8 mouse cellular contexts compared by ENCODE assay signal in the genomic region with DNA sequence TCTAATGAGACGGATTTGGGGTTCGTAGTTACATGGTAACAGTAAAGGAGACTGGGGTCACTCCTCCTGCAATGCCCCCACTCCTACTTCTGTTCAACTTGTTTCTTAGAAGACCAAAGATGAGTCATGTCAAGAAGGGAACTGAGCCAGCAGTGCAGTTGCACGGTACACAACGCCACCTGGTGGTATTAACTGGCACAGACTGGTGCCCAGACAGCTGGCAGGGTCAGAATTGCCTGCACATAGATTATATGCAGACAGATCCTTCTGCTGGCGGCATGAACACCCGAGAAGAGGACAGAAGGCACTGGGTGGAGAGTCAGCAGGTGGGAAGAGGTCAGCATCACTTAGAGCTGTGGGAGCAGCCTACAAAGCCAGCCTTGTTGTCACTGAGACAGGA.
A peak's percentile ranks its signal among the peaks of the same experiment; 100 is the strongest.
DNase-seq lines count a peak whose midpoint lies in the region; ATAC-seq and TF ChIP-seq lines count a peak whose summit lies in the region.

No protein-coding gene starts in this region.

- ATAC-seq in hindbrain, postnatal 0 days = no peak
- ATAC-seq in limb, embryonic 12.5 days (ENCODE audit: insufficient number of reproducible peaks, insufficient read depth, low FRiP score, low TSS enrichment, low read depth) = no peak
- no peak for ATAC-seq in neural tube, embryonic 11.5 days (ENCODE audit: insufficient read depth, low FRiP score, low TSS enrichment)

- 4% methylated on average over 6 of the region's 6 CpGs for WGBS in cerebellum, adult 2 months
- WGBS in hindbrain, postnatal 0 days = 14% methylated on average over 6 of the region's 6 CpGs
- WGBS in limb, embryonic 12.5 days = 17% methylated on average over 6 of the region's 6 CpGs
- 13% methylated on average over 6 of the region's 6 CpGs for WGBS in neural tube, embryonic 11.5 days

- H3K27ac ChIP-seq in ES-Bruce4 (ENCODE audit: insufficient read depth, low read length) = no peak overlapping the region
- no peak overlapping the region for H3K27ac ChIP-seq in cerebellum, adult 2 months (ENCODE audit: insufficient read depth, low read length)
- H3K27ac ChIP-seq in hindbrain, postnatal 0 days = no peak overlapping the region
- H3K27ac ChIP-seq in limb, embryonic 12.5 days = no peak overlapping the region
- H3K27ac ChIP-seq in neural tube, embryonic 11.5 days (ENCODE audit: low read depth, low read length) = no peak overlapping the region

- no peaks in the 10 kb centered on the region for H3K27me3 ChIP-seq in ES-Bruce4 (ENCODE audit: control insufficient read depth, insufficient read depth, low read length, poor library complexity, severe bottlenecking)
- no peaks in the 10 kb centered on the region for H3K27me3 ChIP-seq in cerebellum, adult 2 months (ENCODE audit: control insufficient read depth, insufficient read depth, low read length)
- H3K27me3 ChIP-seq in hindbrain, postnatal 0 days (ENCODE audit: insufficient read depth, low read length) = no peaks in the 10 kb centered on the region
- H3K27me3 ChIP-seq in limb, embryonic 12.5 days = peaks cover 58% of the 10 kb centered on the region
- H3K27me3 ChIP-seq in neural tube, embryonic 11.5 days (ENCODE audit: control insufficient read depth, insufficient read depth, low read length) = no peaks in the 10 kb centered on the region

- no peaks in the 10 kb centered on the region for H3K9me3 ChIP-seq in ES-Bruce4 (replicated peaks; ENCODE audit: control insufficient read depth, insufficient read depth, low read length, poor library complexity, severe bottlenecking)
- no peaks in the 10 kb centered on the region for H3K9me3 ChIP-seq in hindbrain, postnatal 0 days (ENCODE audit: low read length)
- H3K9me3 ChIP-seq in limb, embryonic 12.5 days = no peaks in the 10 kb centered on the region
- no peaks in the 10 kb centered on the region for H3K9me3 ChIP-seq in neural tube, embryonic 11.5 days (ENCODE audit: control insufficient read depth, low read length)

- H3K4me2 ChIP-seq in hindbrain, postnatal 0 days (ENCODE audit: low read depth, low read length) = no peak overlapping the region
- peak overlapping the region; percentile 38; the same call in 1 of the 2 replicates for H3K4me2 ChIP-seq in limb, embryonic 12.5 days
- no peak overlapping the region for H3K4me2 ChIP-seq in neural tube, embryonic 11.5 days (ENCODE audit: low read depth)

- DNase-seq in 3134 (ENCODE audit: extremely low read depth, insufficient read length, low spot score) = peak; percentile 62
- DNase-seq in cerebellum, adult 2 months = peak; percentile 85 to 89
- peak; percentile 58 to 73 for DNase-seq in frontal cortex, postnatal 25 days (ENCODE audit: low spot score in 2 of 2)
- DNase-seq in hindbrain, postnatal 0 days (ENCODE audit: low spot score) = peak; percentile 94
- DNase-seq in neural tube, embryonic 11.5 days (ENCODE audit: low spot score) = peak; percentile 80
- peak; percentile 56 for DNase-seq in urinary bladder, adult 2 months (ENCODE audit: low spot score)

- H3K4me3 ChIP-seq in ES-Bruce4 (ENCODE audit: low read depth, low read length) = no peak overlapping the region
- H3K4me3 ChIP-seq in cerebellum, adult 2 months (replicated peaks; ENCODE audit: insufficient read depth, low read depth, low read length) = no peak overlapping the region
- H3K4me3 ChIP-seq in hindbrain, postnatal 0 days (ENCODE audit: low read length) = no peak overlapping the region
- H3K4me3 ChIP-seq in limb, embryonic 12.5 days (replicated peaks) = no peak overlapping the region
- no peak overlapping the region for H3K4me3 ChIP-seq in neural tube, embryonic 11.5 days (ENCODE audit: low read depth, low read length)

- H3K9ac ChIP-seq in ES-Bruce4 (ENCODE audit: low read depth, poor library complexity, severe bottlenecking) = no peak overlapping the region
- H3K9ac ChIP-seq in hindbrain, postnatal 0 days (replicated peaks; ENCODE audit: low read length) = no peak overlapping the region
- H3K9ac ChIP-seq in limb, embryonic 12.5 days (replicated peaks) = no peak overlapping the region
- H3K9ac ChIP-seq in neural tube, embryonic 11.5 days (ENCODE audit: low read length) = no peak overlapping the region

- no peak for TF ChIP-seq POLR2A in ES-Bruce4 (IDR thresholded peaks at IDR 0.05; ENCODE audit: insufficient read depth, low read length)
- no peak for TF ChIP-seq POLR2A in cerebellum, adult 2 months (IDR thresholded peaks at IDR 0.05; ENCODE audit: borderline replicate concordance, insufficient read depth, low read length)

- no peaks in the 10 kb centered on the region for H3K36me3 ChIP-seq in ES-Bruce4 (ENCODE audit: control insufficient read depth, insufficient read depth, low read length, poor library complexity, severe bottlenecking)
- no peaks in the 10 kb centered on the region for H3K36me3 ChIP-seq in hindbrain, postnatal 0 days (ENCODE audit: insufficient read depth, low read length)
- no peaks in the 10 kb centered on the region for H3K36me3 ChIP-seq in limb, embryonic 12.5 days
- no peaks in the 10 kb centered on the region for H3K36me3 ChIP-seq in neural tube, embryonic 11.5 days (ENCODE audit: control insufficient read depth, insufficient read depth, low read length)

- no peaks in the 10 kb centered on the region for H3K4me1 ChIP-seq in ES-Bruce4 (ENCODE audit: control insufficient read depth, insufficient read depth, low read length)
- peaks cover 84% of the 10 kb centered on the region for H3K4me1 ChIP-seq in cerebellum, adult 2 months (ENCODE audit: control insufficient read depth, insufficient read depth, low read length)
- peaks cover 25% of the 10 kb centered on the region for H3K4me1 ChIP-seq in hindbrain, postnatal 0 days (ENCODE audit: insufficient read depth, low read length)
- peaks cover 16% of the 10 kb centered on the region for H3K4me1 ChIP-seq in limb, embryonic 12.5 days (replicated peaks)
- H3K4me1 ChIP-seq in neural tube, embryonic 11.5 days (ENCODE audit: control insufficient read depth, insufficient read depth, low read length) = peaks cover 20% of the 10 kb centered on the region

- peak; percentile 94 for TF ChIP-seq CTCF in ES-Bruce4 (IDR thresholded peaks at IDR 0.05; ENCODE audit: low read depth, low read length)
- peak; percentile 96 for TF ChIP-seq CTCF in cerebellum, adult 2 months (IDR thresholded peaks at IDR 0.05; ENCODE audit: borderline replicate concordance, insufficient read depth, low read depth, low read length)
- TF ChIP-seq CTCF in hindbrain, postnatal 0 days (IDR thresholded peaks at IDR 0.05; ENCODE audit: low read depth) = peak; percentile 97

- TF ChIP-seq EP300 in ES-Bruce4 (IDR thresholded peaks at IDR 0.05; ENCODE audit: insufficient read depth, low read depth, low read length) = no peak
